Mouse (Mus musculus): ENCODE results near the gene D16Ertd472e.

D16Ertd472e gene

GRCm38 (mm10) chr16:78579386-78579785, 2.9 kb upstream of the D16Ertd472e start:
- TF ChIP-seq GATA4 (IDR thresholded peaks at IDR 0.05; ENCODE audit: insufficient replicate concordance, low read length) = no peak

DNA sequence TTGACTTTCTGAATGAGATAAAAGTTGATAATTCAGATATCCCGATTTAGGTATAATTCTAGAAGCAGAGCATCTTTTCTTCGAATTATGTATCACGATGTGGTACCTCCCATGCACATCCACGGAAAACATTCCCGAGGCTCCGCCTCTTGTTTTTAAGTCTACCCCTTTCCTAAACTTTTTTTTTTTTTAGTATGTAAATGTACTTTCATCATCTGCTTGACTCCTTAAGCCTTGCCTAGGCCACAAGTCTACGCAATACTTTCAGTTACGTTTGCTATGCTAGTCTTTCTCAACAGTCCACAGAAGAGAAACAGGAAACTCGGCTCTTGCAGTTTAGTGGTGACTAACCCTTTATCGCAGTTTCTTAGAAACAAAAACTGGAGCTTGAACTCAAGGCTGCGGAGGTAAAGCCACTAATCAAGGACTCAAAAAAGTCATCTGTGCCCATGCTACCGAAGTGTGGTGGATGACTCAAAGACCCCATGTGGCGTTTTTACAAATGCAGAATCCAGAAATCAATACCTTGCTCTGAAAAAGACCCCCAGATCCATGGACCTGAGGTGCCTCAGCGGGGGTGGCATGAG, 670 bp upstream of the D16Ertd472e start:
- no peak for TF ChIP-seq GATA4 (IDR thresholded peaks at IDR 0.05; ENCODE audit: insufficient replicate concordance, low read length)

DNA sequence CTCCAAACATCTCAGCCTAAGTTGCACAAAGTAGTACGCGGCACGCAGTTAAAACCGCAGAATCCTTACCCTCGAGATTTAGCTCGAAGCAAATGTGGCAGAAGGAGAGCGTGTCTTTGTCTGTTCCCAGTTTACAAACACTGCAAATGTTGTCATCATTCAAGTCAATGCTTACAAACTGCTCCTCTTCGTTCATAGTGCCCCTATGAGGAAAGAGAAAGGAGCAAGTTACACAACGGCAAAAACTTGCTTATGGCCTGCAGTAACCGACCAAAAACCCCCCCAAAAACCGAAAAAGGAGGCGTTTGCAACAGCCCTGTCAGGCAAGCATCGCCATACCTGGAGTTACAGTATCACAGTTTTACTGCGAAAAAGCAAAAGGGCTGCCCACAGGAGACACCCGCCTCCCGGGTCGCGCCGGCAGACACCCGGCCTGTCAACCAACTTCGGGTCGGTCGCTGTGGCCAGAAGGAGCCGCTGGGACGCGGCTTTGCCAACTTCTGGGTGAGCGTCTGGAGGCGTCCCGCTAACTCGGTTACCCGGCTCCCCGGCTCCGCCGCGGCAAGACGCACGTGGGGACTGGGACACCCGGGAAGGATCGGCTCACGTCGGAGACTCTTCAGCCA, 543 bp downstream of the D16Ertd472e start:
- no peak for TF ChIP-seq GATA4 (IDR thresholded peaks at IDR 0.05; ENCODE audit: insufficient replicate concordance, low read length)

DNA sequence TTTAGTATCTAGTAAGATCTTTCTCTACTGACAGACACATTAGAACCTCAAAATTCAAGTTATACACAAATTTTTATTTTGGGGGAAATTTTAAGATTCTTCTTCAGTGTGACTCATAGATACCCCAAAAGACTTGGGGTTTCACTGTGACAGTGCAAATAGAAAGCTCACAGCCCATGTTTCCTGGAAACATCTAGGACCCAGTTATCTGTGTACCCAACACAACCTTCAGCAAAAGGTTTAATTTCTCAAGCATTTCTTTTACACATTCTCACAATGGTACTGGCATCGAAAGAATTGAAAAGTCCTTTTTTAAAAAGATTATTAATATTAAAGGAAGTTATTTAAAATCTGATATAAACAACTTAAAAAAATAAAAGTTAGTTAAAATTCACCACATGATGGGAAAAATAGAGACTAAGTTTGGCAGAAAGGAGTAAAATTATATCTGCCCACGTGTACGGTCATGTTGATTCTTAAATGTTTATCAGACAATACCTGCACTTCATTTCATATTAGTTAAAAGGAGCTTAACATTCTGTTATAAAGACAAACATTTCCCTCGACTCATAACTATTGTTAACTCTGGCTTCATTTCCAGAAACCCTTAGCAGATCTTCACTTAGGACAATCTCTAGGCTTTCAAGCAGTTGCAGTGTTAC, 1.2 kb downstream of the D16Ertd472e start:
- no peak for TF ChIP-seq GATA4 (IDR thresholded peaks at IDR 0.05; ENCODE audit: insufficient replicate concordance, low read length)

DNA sequence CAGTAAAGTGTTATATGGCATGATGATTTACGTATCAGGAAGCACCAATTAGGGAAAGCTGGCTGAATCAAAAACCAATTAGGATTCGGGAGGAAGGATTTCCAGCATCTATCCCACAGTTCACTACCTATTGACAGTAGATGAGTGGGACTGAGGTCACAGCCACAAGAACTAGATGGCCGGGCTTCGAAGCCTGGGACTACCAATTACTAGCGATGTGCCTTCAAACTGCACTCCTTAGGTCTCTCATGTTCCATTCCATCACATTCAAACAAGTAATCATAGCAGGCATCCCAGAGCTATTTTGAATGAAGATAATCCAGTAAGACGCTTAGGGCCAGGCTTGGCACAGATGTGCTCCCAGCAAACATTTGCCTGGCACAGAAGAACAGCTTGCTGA, 2.3 kb downstream of the D16Ertd472e start:
- no peak for TF ChIP-seq GATA4 (IDR thresholded peaks at IDR 0.05; ENCODE audit: insufficient replicate concordance, low read length)

DNA sequence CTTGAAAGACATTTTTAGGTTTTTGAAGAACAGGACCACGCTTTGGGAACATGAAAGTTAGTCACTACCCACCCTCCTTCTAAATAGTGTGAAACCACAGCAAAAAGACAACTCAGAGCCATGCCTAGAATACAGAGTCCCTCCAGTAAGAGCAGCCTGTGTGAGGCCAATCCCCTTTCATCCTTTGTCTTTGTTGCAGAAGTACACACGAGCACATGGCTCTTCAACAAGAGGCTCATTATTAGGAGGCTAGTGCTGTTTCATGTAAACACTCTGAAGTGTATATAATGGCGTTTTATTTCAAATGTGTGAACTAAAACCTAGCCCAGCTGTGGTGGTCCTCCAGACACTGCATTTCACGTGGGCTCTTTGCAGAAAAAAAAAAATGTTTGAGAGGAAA, 3.5 kb downstream of the D16Ertd472e start:
- TF ChIP-seq GATA4 (IDR thresholded peaks at IDR 0.05; ENCODE audit: insufficient replicate concordance, low read length) = no peak

GRCm38 (mm10) chr16:78564110-78564821, 12.2 kb downstream of the D16Ertd472e start:
- TF ChIP-seq GATA4 (IDR thresholded peaks at IDR 0.05; ENCODE audit: insufficient replicate concordance, low read length) = no peak

DNA sequence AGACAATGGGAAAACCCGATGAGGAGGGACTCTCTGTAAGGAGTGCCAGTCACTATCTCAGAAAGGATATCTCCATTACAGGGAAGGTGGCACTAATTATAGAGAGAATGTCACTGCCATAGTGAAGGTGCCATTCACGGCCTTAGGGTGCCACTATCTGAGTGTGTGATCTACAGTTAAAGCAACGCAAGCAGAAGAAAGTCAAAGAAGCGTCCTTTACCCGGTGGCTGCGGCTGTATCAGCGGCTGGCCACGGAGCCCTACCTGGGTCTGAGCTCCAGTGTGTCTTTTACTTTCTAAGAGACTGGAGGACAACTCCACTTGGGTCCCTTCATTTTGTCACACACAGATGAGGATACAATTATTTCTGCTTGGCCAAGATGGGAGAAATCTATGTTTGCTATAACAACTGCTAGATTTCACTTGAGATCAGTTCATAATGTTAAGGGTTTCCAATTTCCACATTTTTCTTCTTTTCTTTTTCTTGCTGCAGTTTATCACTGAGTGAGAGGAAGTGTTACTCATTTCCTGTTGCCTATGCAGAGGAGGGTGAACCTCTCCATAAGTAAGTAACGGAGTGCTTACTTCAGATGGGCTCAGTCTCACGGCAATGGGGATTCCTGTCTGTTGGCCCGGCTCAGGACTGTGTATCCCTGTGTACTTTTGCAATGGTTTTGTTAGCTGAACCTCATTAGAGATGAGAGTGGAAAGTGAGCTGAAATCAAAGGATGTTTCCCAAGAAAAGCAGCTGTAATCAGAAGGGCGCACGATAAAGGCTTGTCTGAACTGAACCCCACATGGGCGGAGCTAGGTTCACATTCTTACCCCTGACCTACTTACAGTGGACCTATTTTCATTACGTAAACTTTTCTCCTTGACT, 13.2 kb downstream of the D16Ertd472e start:
- peak; percentile 82; the same call in 1 of the 2 replicates for TF ChIP-seq GATA4 (IDR thresholded peaks at IDR 0.05; ENCODE audit: insufficient replicate concordance, low read length)

DNA sequence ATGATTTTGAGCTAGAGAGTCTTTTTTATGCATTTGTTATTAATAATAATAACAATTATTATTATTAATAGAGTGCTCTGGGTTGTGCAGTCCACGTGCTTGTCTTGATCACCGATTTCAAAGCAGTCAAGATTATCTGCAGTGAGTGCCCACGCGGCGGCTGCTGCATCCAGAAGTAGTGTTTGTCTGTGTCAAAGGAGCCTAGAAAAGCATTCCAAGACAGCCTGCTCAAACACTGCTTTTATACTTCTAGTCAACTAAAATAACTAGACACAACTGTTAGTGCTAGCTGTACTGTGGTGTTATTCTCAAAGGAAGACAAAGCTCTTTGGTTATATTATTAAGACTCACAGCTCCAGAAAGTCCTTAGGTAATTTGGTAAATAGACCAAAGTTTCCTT, 15.9 kb downstream of the D16Ertd472e start:
- TF ChIP-seq GATA4 (IDR thresholded peaks at IDR 0.05; ENCODE audit: insufficient replicate concordance, low read length) = no peak

DNA sequence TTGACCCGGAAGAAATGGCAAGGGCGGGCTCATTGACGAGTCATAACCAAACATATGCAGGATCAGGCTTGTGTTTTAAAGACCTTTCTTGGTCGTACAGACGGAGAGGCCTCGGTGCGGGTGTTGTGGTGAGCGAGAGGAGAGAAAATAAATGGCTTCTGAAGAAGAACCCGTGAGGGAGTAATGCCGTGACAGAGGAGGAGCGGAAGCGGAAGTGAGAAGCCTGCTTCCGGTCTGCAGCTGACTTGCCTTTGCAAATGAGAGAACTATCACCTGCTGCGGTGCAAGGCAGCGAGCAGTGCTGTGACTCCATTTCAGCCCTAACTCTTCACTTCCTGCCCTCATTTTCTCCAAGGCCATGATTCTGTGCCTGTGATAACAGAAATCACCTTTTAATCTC, 16.4 kb downstream of the D16Ertd472e start:
- no peak for TF ChIP-seq GATA4 (IDR thresholded peaks at IDR 0.05; ENCODE audit: insufficient replicate concordance, low read length)

- no peak for TF ChIP-seq GATA4 (IDR thresholded peaks at IDR 0.05; ENCODE audit: insufficient replicate concordance, low read length)
Measured at GRCm38 (mm10) chr16:78557573-78557972, 18.9 kb downstream of the D16Ertd472e start.

GRCm38 (mm10) chr16:78554911-78555648, 21.4 kb downstream of the D16Ertd472e start:
- TF ChIP-seq GATA4 (IDR thresholded peaks at IDR 0.05; ENCODE audit: insufficient replicate concordance, low read length) = no peak

- TF ChIP-seq GATA4 (IDR thresholded peaks at IDR 0.05; ENCODE audit: insufficient replicate concordance, low read length) = no peak
Measured at GRCm38 (mm10) chr16:78547367-78547766, 29.1 kb downstream of the D16Ertd472e start.

GRCm38 (mm10) chr16:78546529-78546928, 30.0 kb downstream of the D16Ertd472e start:
- no peak for TF ChIP-seq GATA4 (IDR thresholded peaks at IDR 0.05; ENCODE audit: insufficient replicate concordance, low read length)

Data from liver, adult (tissue).